Mouse (Mus musculus): Measurements from ENCODE around the gene Phactr3.

DNA sequence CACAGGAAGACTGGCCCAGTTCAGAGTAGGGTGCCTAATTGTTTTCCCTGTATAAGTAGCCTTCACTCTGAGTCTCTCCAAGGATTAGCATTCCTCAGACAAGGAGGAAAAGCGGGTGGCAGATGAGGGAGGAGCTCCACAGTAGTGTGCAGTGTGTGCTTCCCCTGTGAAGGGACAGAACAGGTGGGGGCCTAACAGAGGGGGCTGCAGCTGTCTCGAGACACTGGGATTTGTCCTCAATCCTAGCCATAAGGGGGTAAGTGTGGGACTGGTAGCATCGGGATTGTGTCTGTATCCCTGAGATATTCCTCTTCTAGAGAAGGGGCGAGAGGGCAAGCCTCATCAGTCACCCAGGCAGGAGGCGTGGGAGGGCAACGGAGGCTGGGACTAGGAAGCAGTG, 66.1 kb downstream of the Phactr3 start:
- TF ChIP-seq POLR2A (IDR thresholded peaks at IDR 0.05; ENCODE audit: insufficient read depth, low read depth, low read length) (no peak), CTCF (IDR thresholded peaks at IDR 0.05; ENCODE audit: insufficient read depth, low read depth, low read length) (no peak)

Measured in olfactory bulb, adult 2 months (tissue).